Mouse (Mus musculus) myocyte (in vitro differentiated cells): ENCODE measurements around the gene Serhl.

Experiments
- CEBPB ChIP-seq: IDR thresholded peaks from 2 replicates; pipeline ENCODE4 v1.6.1; 2011; ENCODE audit warnings: mild to moderate bottlenecking, moderate library complexity; ENCODE audit not compliant: poor library complexity, insufficient read depth, severe bottlenecking
- E2F4 ChIP-seq: IDR thresholded peaks from one replicate; pipeline ENCODE4 v1.6.1; 2011; ENCODE audit warnings: mild to moderate bottlenecking, control low read depth, moderate library complexity; ENCODE audit not compliant: insufficient read depth
- MAX ChIP-seq: IDR thresholded peaks from one replicate; pipeline ENCODE4 v1.6.1; 2011; ENCODE audit warnings: low read depth, mild to moderate bottlenecking, control low read depth
- MYOD1 ChIP-seq, 3 experiments: IDR thresholded peaks; one replicate each; pipeline ENCODE4 v1.6.1; 2011; ENCODE audit warnings: control low read depth in 2 of 3, low read depth in 2 of 3, mild to moderate bottlenecking in 2 of 3, moderate library complexity in 1 of 3; ENCODE audit not compliant: insufficient read length in 2 of 3, control insufficient read depth in 1 of 3
- MYOG ChIP-seq, 3 experiments: IDR thresholded peaks; one replicate each; pipeline ENCODE4 v1.6.1; 2011; ENCODE audit warnings: control low read depth in 2 of 3, low read depth in 2 of 3, mild to moderate bottlenecking in 2 of 3; ENCODE audit not compliant: insufficient read length in 2 of 3, control insufficient read depth in 1 of 3, insufficient read depth in 1 of 3
- POLR2A ChIP-seq: IDR thresholded peaks from one replicate; pipeline ENCODE4 v1.6.1; 2011; ENCODE audit warnings: low read depth, mild to moderate bottlenecking, control low read depth, moderate library complexity; ENCODE audit not compliant: insufficient read length
- POLR2AphosphoS2 ChIP-seq: IDR thresholded peaks from one replicate; pipeline ENCODE4 v1.6.1; 2011; ENCODE audit warnings: low read depth, control low read depth; ENCODE audit not compliant: insufficient read length
- SRF ChIP-seq: IDR thresholded peaks from one replicate; pipeline ENCODE4 v1.6.1; 2011; ENCODE audit warnings: low read depth; ENCODE audit not compliant: control insufficient read depth, insufficient read length
- TCF12 ChIP-seq: IDR thresholded peaks from one replicate; pipeline ENCODE4 v1.6.1; 2011; ENCODE audit warnings: mild to moderate bottlenecking, control low read depth; ENCODE audit not compliant: poor library complexity, insufficient read depth, severe bottlenecking
- TCF3 ChIP-seq: IDR thresholded peaks from one replicate; pipeline ENCODE4 v1.6.1; 2011; ENCODE audit warnings: low read depth, control low read depth; ENCODE audit not compliant: insufficient read length
- USF1 ChIP-seq: IDR thresholded peaks from one replicate; pipeline ENCODE4 v1.6.1; 2011; ENCODE audit warnings: low read depth, mild to moderate bottlenecking, control low read depth, moderate library complexity

- TF ChIP-seq USF1, result no peak
- no peak for TF ChIP-seq CEBPB
- TF ChIP-seq MAX, result no peak
- TF ChIP-seq POLR2A, result peak; percentile 17
- no peak for TF ChIP-seq E2F4
- peak in 1 of 3 experiments; percentile 11 for TF ChIP-seq MYOD1 (IDR thresholded peaks at IDR 0.05; ENCODE audit: control insufficient read depth in 1 of 3, insufficient read length in 2 of 3, low read depth in 2 of 3)
- TF ChIP-seq TCF12, result no peak
- TF ChIP-seq POLR2AphosphoS2, result peak; percentile 77
- TF ChIP-seq MYOG (IDR thresholded peaks at IDR 0.05; ENCODE audit: control insufficient read depth in 1 of 3, insufficient read depth in 1 of 3, insufficient read length in 2 of 3, low read depth in 2 of 3), result peak in 1 of 3 experiments; percentile 22
- no peak for TF ChIP-seq SRF
- no peak for TF ChIP-seq TCF3
These were observed 23.6 kb downstream of the Serhl start for GRCm38 (mm10) chr15:83112898-83113297.
